Mouse (Mus musculus) R1 (cell line): Measurements from ENCODE around the gene Ttyh3.
"Not testable (repeated sequence)": the region's sequence is repeated elsewhere in the genome, so short reads cannot be mapped to it uniquely, and the experiment has no call there.

ENCODE experiments used
- DNase-seq: peaks from one replicate; pipeline ENCODE4 v3.0.0-alpha.2; 2018; ENCODE audit warnings: low read depth, low spot score

Ttyh3 gene

DNA sequence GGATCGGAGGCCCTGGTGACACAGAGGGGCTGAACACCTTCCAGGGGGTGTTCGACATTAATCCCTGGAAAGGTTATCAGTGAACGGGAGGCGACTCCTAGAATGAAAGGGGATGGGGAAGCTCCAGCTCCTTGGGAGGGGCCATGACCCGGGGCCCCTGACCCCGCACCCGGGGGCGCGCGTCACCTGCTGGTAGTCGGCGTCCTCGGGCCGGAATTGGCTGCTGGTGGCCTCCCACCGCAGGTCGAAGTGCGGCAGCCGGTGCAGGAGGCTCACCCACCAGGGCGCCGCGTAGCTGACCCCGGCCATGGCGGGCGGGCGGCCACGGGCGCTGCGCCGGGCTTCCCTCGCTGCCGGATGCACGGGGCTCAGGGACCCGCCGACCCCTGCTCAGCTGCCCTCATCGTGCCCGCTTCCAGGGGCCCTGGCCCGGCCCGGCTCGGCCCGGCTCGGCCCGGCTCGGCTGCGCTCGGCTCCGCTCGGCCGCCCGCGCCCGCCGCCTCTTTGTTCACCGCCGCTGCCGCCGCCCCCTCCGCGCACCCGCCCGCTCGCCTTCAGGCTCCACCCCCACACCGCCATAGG lies at the start of gene Ttyh3:
Gene Ttyh3, minus strand, starts transcription at position 513 of the 582 bp plus-strand sequence.
- DNase-seq = peak; percentile 53

DNA sequence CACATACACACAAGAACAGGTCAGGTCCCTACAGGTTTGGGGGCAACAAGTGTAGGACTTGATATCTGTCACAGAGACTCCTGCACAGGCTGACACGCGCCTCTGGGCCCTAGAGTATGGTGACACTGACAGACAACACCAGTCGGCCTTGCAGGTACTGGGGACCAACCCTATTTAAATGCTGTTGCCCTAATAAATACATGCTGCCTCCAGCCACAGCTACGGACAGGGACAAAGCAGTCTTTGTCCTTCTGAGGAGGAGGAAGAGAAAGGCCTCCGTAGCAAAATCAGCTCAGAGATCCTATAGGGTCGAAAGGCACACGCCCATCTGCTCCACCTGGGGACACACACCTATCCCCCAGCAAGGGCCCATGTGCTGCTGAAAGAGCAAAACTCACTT lies 47.2 kb upstream of the Ttyh3 start:
- no peak for DNase-seq

DNA sequence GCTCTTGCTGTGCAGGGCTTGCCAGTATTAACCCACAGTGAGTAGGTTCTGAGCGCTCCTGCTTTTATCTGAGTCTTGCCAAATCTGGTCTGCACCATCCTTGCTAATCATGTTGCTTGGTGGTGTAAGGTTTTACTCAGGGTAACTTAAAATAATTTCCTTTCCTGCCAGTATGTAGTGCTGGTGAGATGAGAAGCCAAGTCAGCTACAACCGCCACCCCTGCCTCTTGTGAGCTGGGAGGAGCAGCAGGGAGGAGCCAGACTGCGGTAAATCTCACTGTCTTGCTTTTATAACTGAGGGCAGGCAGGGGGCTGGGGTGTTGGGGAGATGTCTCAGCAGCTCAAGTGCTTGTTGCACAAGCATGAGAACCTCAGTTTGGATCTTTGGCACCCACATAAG lies 39.6 kb upstream of the Ttyh3 start:
- DNase-seq = no peak

DNA sequence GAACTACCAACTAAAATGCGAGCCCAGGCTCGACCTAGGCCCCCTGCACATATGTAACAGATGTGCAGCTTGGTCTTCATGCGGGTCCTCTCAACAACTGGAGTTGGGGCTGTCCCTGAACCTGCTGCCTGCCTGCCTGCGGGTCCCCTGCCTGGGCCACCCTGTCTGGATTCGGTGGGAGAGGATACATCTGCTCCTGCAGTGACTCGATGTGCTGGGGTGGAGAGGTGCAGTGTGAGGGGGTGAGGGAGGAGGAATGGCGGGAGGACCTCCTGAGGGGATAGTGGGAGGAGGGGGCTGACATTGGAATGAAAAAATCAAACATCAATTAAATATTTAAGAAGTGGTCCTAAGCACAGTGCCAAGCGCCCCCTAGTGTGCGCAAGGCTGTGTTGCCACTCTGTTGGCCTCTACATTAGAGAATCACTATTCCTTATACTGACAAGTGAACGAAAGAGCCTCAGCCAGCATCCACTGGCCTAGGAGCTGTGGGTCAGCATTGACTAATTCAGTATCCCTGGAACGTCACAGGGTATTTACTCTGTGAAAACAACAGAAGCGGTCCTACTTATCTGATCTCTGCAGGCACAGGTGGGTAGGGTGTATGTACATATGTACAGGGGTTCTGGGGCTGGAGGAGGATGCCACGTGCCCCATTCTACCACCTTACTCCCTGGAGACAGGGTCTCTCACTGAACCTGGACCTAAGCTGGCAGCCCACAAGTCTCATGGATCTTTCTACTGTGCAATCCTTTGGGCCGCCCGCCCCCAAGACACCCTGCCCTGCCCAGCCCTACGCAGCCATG lies 35.7 kb upstream of the Ttyh3 start:
- peak; percentile 46 for DNase-seq

DNA sequence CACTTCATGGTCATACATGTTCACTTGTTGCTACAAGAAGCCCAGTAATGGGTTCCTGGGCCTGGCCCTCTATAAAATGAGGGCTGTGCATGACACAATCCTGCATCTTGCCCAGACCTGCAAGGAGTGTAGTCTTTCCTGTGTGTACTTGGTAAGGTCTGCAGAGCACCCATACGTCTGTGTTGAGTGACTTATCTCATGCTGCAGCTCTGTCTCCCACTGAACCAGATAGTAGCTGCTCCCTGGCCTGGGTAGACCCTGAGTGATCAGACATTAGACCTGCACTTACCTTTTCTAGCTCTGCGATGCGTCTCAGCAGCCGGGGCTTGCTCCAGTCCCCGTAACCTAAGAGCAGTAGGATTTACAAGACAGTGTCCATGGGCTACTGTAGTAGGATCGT lies 33.3 kb upstream of the Ttyh3 start:
- no peak for DNase-seq

DNA sequence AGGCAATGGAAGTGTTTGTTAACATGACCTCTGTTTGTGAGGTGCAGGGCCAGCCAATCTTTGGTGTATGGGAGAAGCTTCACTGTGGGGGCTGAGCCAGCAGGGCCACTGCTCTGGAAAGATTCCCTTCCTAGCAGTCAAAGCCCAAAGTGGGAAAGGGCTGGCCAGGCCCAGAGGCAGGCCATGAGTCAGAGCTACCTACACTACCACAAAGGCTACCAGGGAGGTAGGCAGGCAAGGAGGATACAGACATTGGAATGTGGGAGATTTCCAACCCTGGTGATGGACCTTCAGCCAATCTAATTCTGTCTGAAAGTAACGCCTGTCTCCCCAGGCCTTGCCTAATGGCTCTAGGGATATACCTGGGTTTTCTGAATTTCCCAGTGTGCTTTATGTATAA lies 32.1 kb upstream of the Ttyh3 start:
- DNase-seq = no peak

DNA sequence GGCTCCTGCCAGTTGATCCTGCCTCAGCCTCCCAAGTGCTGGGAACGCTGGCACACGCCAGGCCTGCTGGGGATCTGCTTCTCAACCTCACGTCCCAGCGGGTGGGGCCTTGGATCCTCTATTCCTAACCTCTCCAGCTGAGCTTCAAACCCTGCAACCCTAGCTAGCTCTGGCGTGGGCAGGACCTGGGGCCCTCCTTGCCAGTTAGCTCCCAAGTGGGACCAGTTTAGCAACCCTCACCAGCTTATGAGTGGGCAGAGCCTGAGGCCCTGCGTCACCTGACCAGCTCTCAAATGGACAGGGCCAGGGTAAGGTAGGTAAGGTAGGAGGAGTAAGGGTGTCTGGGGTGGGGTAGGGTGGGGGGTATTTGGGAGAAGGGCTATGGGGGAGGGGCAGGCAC lies 31.2 kb upstream of the Ttyh3 start:
- no peak for DNase-seq

DNA sequence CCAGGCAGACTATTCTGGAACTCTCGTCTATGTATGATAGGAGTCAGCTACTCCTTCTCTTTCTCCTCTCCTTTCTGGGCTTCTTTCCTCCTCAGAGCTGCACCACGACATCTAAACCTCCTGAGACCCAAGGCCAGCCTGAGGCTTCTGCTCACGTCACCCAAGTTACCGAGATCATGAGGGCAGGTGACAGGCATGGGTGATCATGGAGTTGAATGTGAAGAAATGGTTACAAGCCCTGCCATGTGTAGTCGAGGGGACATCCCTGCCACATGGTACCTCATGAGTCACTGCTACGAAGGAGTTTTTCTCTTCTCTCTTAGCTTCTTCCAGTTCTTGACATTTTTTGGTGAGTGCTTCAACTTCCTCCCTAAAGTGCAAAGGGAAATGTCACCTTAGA lies 28.3 kb upstream of the Ttyh3 start:
- DNase-seq = no peak

DNA sequence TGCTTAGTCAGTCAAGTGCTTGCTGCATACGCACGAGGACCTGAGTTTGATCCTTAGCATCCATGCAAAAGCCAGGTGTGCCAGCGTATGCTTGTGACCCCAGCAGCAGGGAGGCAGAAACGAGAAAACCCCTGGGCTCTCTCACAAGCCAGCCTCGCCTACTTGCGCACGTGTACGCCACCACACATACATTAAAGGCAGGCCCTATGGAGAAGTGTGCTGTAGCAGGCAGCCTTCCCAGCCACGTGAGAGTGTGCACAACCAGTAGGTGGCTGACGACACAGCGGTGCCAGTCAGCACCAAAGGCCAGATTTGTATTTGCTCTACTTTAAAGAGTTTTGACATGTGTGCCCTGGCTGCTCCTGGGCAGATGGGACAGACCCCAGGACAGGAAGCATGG lies 26.8 kb upstream of the Ttyh3 start:
- no peak for DNase-seq

DNA sequence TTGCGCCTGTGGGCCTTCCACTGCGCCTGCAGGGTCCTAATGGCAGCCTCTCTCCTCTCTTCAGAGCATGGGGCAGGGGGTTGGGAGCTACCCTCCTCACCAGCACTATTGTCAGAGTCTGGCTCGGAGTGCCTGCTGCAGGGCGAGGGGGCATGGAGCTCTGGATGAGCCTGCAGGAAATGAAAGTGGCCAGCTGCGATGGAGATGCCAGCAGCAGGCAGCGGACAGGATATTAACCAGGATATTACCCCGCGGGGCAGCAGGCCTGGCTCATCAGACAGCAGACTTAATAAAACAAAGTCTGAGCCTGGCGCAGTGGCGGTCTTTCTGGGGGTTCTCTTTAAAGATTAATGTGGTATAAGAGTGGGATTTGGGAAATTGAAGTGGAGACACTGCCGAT lies 26.2 kb upstream of the Ttyh3 start:
- no peak for DNase-seq

DNA sequence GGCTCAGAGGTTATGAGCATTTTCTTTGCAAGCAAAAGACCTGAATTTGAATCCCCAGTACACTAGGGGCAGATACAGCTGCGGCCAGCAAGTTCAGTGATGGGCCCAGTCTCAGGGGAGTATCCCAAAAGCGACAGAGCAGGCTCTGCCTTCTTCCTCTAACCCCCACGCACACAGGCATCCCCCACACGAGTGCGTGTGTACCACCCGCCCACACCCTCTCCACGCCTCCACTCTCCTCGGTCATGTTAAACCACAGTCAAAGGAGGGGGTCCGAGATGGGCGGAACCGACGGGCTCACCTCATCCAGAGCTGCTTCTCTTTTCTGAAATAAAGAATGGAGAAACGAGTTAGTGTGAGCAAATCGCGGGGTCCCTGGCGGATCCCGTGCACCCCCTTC lies 25.2 kb upstream of the Ttyh3 start:
- DNase-seq = no peak

DNA sequence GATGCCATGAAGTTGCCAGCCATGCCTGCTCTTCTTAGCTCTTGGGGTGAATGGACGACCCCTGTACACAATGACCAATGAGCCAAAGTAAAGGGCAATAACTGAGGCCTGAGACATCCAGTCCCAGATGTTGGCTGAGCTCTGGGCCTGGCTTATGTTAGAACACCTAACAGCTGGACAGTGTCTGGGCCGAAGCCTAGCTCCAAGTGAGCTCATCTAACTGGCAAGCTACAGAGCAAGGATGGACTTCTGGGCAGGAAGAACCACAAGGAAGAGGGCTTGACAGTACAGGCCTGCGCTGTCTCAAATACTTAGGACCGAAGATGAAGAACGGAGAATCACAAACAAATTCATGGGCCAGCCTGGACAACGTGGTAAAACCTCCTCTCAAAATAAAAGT lies 23.8 kb upstream of the Ttyh3 start:
- DNase-seq = not testable (repeated sequence)

DNA sequence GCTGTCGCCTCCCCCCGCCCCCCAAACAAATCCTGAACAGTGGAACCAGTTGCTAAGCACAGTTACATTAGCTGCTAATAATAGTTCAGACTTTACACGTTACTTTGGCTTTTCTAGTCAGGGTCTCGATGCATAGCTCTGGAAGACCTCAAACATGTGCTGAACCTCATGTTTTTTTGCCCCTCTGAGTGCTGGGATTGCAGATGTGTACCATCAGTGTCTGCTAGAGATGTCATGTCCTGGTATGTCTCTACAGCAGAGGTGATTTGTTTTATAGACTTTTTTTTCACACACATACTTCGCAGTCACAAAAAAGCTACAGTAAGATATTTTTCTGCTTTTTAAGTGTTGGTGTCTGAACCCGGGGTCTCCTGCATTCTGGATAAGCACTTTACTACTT lies 23.3 kb upstream of the Ttyh3 start:
- no peak for DNase-seq

DNA sequence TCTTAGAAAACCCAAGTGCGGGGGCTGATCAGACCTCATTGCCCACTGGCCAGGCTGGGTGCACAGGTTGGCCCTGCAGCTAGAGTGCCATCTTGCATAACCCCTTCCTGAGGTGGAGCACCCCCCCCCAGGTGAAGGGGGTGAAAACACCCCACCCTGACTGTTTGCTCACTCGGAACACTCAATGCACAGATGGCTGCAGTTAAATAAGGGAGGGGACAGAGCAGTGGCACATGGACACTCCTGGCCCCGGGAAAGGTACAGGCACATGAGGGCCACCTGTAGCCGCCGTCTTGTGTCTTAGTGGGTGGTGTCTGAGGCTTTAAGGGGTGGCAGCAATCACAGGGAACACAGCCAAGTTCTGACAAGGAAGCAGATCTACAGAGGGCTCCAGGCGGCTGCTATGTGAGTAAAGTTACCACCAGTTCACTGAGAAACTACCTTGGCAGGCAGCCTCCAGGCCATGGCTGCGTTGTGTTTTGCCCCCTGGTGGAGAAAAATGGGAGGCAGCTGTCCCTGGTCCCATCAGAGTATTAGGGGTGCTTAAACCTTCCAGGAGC lies 14.9 kb upstream of the Ttyh3 start:
- DNase-seq = peak; percentile 63

DNA sequence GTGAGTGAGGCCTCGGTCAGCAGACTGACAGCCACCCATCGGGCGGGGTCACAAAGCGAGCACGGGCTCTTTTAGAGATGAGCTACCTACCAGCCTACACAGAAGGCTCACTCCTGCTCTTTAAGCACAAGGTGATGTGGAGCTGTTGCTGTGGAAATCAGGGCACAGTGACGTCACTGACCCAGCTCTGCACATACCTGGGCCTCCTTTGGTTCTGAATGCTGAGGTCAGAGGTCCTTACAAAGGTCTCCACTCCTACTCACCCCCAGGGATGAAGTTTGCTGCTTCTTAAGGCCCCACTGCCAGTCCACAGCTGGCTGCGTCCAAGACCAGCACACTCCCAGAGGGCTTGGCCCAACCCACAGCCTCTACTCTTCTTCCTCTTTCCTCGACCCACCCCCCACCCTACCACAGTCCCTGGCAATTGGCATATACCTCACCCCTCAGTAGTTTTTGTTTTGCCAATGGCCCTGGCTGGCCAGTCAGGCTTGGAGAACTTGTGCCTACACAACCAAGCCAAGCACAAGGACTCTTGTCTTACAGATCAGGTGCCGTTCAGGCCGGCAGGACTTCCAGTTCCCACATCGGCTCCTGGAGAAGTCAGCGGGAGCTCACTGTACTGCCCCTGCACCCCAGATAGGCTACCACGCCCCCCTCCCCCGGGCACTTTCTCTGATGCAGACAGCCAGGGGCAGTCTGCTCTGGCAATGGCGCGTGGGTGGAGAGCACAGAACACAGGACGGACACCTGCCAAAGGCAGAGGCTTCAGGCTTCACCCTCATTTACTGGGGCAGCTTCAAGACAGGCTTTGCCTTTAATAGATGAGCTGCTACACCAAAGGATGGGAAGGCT lies 14.1 kb upstream of the Ttyh3 start:
- DNase-seq = no peak

DNA sequence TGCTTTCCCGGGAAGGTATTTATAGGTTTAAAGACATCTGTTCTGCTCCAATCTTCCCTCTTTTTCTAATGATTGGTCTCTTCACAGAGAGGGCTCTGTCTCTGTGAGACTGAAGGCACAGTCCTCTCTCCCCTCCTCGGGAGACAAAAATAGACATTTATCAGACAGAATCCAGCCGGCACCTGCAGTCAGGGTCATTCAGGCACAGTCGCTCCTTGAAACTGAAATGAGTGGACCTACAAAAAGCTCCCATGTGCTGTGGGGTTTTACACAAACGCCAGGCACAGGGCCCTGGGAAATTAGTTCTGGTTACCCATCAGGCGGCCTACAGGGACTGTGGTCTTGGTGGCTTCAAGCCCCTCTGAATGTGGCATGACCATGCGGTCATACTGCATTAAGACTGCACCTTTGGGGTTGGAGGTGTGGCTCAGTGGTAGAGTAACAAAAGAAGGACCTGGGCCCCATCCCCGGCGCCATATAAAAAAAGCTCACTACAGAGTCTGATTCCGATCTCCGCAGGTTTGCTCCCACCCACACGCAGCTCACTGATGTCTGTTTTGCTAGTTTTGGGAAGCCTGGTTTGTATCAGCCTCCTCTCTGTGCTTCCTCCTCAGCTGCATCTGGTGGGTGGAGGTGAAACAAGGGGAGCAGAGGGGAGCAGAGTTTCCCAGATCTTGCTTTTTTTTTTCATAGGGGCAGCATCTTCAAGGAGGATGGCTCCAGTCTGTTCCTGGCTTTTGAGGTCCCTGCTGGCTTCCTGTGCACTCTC lies 13.2 kb upstream of the Ttyh3 start:
- DNase-seq = no peak

DNA sequence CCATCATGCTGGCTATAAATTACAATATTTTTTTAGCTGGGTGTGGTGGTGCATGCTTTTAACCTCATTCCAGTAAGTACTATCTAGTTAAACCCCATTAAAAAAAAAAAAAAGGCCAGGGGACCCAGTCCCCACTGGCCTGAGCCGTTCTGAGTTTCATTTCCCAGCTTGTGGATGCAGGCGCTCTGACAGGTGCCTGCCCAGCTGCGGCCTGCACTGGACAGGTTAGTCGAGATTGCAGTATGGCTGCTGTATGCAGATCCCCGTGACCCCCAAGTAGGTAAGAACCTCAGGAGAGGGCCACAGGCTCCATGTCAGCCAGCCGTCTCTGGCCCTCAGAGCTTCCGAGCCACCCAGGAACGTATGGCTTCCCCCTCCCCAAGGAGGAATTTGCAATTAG lies 12.6 kb upstream of the Ttyh3 start:
- DNase-seq = no peak

DNA sequence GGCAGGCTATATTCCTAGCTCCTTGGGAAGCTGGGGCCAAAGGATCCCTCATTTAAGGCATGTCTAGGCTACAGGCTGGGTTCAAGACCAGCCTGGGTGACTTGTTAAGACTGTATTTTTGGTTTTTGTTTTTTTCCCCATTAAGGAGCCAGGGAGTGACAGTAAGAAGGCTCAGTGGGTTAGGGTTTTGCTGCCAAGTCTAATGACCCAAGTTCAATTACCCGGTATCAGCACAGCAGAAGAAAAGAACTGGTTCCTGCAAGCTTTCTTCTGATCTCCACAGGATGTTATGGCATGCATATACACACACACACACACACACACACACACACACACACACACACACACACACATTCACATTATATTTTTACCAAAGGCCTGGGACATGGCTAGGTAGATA lies 11.6 kb upstream of the Ttyh3 start:
- DNase-seq = no peak

DNA sequence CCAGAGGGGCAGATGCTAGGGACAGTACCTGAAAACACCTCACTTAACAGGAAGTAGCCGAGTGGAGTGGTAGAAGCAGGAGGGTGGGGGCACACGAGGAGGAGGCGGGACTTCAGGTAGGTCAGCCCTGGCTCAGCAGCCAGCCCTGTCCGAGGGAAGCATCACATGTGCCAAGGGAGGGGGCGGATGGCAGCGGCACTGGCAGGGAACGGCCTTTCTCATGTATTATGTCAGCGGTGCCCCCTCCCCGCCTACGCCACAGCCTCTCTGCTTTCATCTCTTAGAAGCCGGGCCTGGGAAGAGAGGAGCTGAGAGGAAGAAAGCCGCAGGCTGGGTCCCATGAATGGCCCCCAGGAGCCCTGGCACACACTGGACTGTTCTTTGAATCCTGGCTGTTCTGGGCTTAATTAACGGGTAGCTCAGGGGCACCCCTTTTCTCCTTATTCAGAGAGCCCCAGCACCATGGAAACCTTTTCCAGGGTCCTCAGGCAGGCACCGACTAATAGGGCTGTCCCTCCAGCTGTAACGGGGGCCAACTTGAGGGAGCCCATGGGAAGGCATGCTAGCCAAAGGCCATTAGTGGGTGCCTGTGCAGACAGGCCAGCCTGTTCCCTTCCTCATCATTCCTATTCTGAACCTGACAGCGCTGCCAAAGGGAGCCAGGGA lies 10.9 kb upstream of the Ttyh3 start:
- DNase-seq = no peak

DNA sequence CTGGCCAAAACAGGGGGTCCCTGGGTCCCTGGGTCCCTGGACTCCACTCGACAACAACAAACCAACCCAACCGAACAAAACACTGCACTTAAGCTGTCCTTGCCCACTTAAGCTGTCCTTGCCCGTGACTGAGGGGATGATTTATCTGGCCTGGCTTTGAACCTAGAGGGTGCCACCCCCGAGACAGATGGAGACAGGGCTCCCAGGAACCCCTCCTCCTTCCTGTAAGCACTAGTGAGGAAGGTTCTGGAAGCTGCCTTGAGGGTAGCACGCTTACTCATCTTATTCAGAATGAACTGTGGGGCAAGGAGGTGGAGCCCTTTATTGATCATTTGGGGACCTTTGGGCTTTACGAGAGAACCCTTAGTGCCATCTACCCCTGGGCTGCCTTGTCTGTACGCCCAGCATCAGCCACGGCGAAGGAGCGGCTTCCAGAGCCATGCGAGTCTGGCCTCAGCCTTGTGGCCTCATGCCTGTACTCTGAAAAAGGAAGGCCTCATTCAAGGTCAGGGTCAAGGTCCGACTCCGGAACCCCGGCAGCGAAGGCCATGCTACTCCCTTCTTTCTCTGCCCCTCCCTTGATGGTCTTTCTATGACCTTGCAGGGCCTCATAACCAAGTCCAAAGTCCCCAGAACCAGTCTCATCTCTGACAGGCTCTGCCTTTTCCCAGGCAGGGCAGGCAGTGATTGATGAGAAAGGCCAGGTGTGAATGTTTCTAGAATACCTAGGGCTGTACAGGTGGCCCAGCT lies 5.4 kb upstream of the Ttyh3 start:
- DNase-seq = peak; percentile 41
